Comparison of ENCODE assay signal across 10 mouse cellular contexts in genomic region chr7:34918416-34918815, GRCm38 (mm10). TPM values are rescaled to one million over a fixed set of nuclear protein-coding genes. Genes with fewer than 3 reads are reported as not detected.
DNase-seq lines count a peak whose midpoint lies in the region; ATAC-seq lines count a peak whose summit lies in the region.
"Had no signal": no experiment of that assay in that cellular context is flagged by ENCODE, and none has a peak within 500 bp of the region (broad histone marks: within the 10 kb centered on the region; RNA-seq: fewer than 3 reads in every experiment).

No protein-coding gene starts in this region.

- no peaks in the 10 kb centered on the region for H3K27me3 ChIP-seq in intestine, embryonic 16.5 days (replicated peaks; ENCODE audit: control insufficient read depth, insufficient read depth, low read length)
- H3K27me3 ChIP-seq: midbrain, embryonic 13.5 days had no signal

- H3K4me1 ChIP-seq in intestine, embryonic 16.5 days (ENCODE audit: control insufficient read depth, insufficient read depth, low read length): peaks cover 18% of the 10 kb centered on the region

- no peaks in the 10 kb centered on the region for H3K36me3 ChIP-seq in intestine, embryonic 16.5 days (ENCODE audit: control insufficient read depth, insufficient read depth, low read length)

- peak; percentile 30 to 51 for DNase-seq in kidney, postnatal 4 days
- DNase-seq in kidney, adult 8-10 months: no peak
- DNase-seq in cerebellum, postnatal 14 days: no peak
- DNase-seq in left cerebral cortex, adult 9 months (ENCODE audit: low spot score in 2 of 2): no peak

- peak; percentile 94 for ATAC-seq in granulocyte monocyte progenitor cell, adult 5-6 weeks (replicated peaks; ENCODE audit: poor library complexity, severe bottlenecking)
- peak; percentile 19 for ATAC-seq in intestine, embryonic 16.5 days
- ATAC-seq in monocyte, adult 5-6 weeks (replicated peaks; ENCODE audit: insufficient number of reproducible peaks, low FRiP score, low TSS enrichment, poor library complexity, severe bottlenecking): peak; percentile 57; the same call in 1 of the 2 replicates
- ATAC-seq: midbrain, embryonic 13.5 days had no signal

- H3K9me3 ChIP-seq in intestine, embryonic 16.5 days (ENCODE audit: control insufficient read depth, low read length): no peaks in the 10 kb centered on the region
- H3K9me3 ChIP-seq: embryonic facial prominence, embryonic 10.5 days; midbrain, embryonic 13.5 days had no signal

- no peak overlapping the region for H3K4me2 ChIP-seq in intestine, embryonic 16.5 days (ENCODE audit: low read depth, low read length)
- H3K4me2 ChIP-seq: midbrain, embryonic 13.5 days had no signal

- 0 out of 2 replicates have a peak overlapping the region, but pooled peaks have one; percentile 7 for H3K9ac ChIP-seq in intestine, embryonic 16.5 days (ENCODE audit: low read depth, low read length)
- H3K9ac ChIP-seq: midbrain, embryonic 13.5 days had no signal

- no peak overlapping the region for H3K4me3 ChIP-seq in intestine, embryonic 16.5 days (ENCODE audit: low read length)
- H3K4me3 ChIP-seq: embryonic facial prominence, embryonic 10.5 days; heart, adult 2 months; midbrain, embryonic 13.5 days had no signal

- 76% methylated on average over 8 of the region's 8 CpGs for WGBS in intestine, embryonic 16.5 days

- peak overlapping the region; percentile 41; the same call in 1 of the 2 replicates for H3K27ac ChIP-seq in intestine, embryonic 16.5 days (ENCODE audit: low read length)
- H3K27ac ChIP-seq: embryonic facial prominence, embryonic 10.5 days; heart, adult 2 months; midbrain, embryonic 13.5 days had no signal

RNA-seq across cellular contexts. Expression of gene Pepd, which starts 6.2 kb away (rescaled TPM):
- 33.0 and 38.9 TPM in 2 replicates for total RNA-seq in granulocyte monocyte progenitor cell, adult 5-6 weeks (2014; fragmentation: Nextera tagmentation)
- total RNA-seq in granulocyte monocyte progenitor cell, adult 5-6 weeks (2017): 36.1 and 40.8 TPM in 2 replicates
- 125 and 135 TPM in 2 replicates for polyA plus RNA-seq in intestine, embryonic 16.5 days (2015; fragmentation: Nextera tagmentation; extraction: Ambion mirVana)
- 41.3 to 56.2 TPM (median 52.8 TPM) in 3 replicates for total RNA-seq in monocyte, adult 5-6 weeks (2017)

Comparison
In these comparisons a context has a peak if more than half of its experiments do, and no peak if none do; other contexts are left out.
1. DNase-seq: peak in kidney, postnatal 4 days (2 of 2); none in kidney, adult 8-10 months (0 of 2), cerebellum, postnatal 14 days (0 of 2) and left cerebral cortex, adult 9 months (0 of 2).
2. ATAC-seq: peak in every context shown above with its lines; median percentile 94 in granulocyte monocyte progenitor cell, adult 5-6 weeks; 57 in monocyte, adult 5-6 weeks; 19 in intestine, embryonic 16.5 days.